Mouse (Mus musculus) bone marrow, adult 2 months (tissue): ENCODE results near the gene Dtx4. TPM values are rescaled to one million over a fixed set of nuclear protein-coding genes. Genes with fewer than 3 reads are reported as not detected.

ENCODE experiments used
- H3K27ac ChIP-seq: fragments of 200-500 bp; 2 replicates; pipeline ENCODE4 v1.5.1; 2012; ENCODE audit warnings: low read depth, mild to moderate bottlenecking, control low read depth, inconsistent platforms, low read length; ENCODE audit not compliant: control insufficient read depth, poor library complexity, insufficient read depth
- H3K4me1 ChIP-seq: fragments of 200-500 bp; 2 replicates; pipeline ENCODE4 v1.6.1; 2011; ENCODE audit warnings: low read length; ENCODE audit not compliant: control insufficient read depth, insufficient read depth
- H3K4me3 ChIP-seq: fragments of 200-500 bp; replicated peaks from 2 replicates; pipeline ENCODE3; 2011; ENCODE audit warnings: mild to moderate bottlenecking, low read depth, low read length, control low read depth; ENCODE audit not compliant: control insufficient read depth
- CTCF ChIP-seq: fragments of 200-500 bp; IDR thresholded peaks from 2 replicates; pipeline ENCODE4 v1.5.1; 2011; ENCODE audit warnings: low read length, control low read depth; ENCODE audit not compliant: control insufficient read depth, insufficient read depth
- POLR2A ChIP-seq: fragments of 200-500 bp; IDR thresholded peaks from 2 replicates; pipeline ENCODE4 v1.6.1; 2011; ENCODE audit warnings: low read depth, mild to moderate bottlenecking, control low read depth, low read length, borderline replicate concordance; ENCODE audit not compliant: control insufficient read depth
- WGBS: fragments of 180-500 bp; shearing (Covaris S2); methylation state at CpG from one replicate; pipeline ENCODE4 v1.1.7; 2018; 5-methylcytosine and 5-hydroxymethylcytosine counted together
- polyA plus RNA-seq: library from polyadenylated mRNA; stranded (reverse); fragments of >200 nt; gene quantifications from 2 replicates; pipeline ENCODE4 v1.2.4, GENCODE M21; 2011; ENCODE audit warnings: low replicate concordance; ENCODE audit not compliant: missing spikeins, insufficient read depth, insufficient read length

Gene Dtx4
- polyA plus RNA-seq, 1 experiment, result 6.7 TPM

DNA sequence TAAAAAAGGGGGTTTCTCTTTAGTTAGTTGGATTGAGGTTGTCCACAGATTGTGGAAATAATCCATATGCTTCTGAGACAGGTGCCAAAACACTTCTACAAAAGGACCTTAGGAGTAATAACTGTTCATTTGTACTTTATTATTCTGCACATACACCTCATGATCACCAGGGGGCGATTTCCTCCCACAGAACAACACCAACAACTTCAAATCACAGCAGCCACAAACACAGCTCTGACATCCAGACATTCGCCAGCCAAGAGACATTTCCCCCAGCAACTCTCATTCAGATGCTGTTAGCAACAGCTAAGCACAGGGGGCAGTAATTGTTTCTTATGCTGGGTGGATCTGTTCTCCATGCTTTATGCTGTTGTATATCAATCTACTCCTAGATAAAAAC, 68.2 kb downstream of the Dtx4 start:
- peak; percentile 46 for TF ChIP-seq CTCF
- no peak for TF ChIP-seq POLR2A
- WGBS, result 3% methylated on average over 2 of the region's 2 CpGs
- H3K4me1 ChIP-seq, result peaks cover 6% of the 10 kb centered on the region
- H3K4me3 ChIP-seq, result no peak overlapping the region
- H3K27ac ChIP-seq, result no peak overlapping the region

DNA sequence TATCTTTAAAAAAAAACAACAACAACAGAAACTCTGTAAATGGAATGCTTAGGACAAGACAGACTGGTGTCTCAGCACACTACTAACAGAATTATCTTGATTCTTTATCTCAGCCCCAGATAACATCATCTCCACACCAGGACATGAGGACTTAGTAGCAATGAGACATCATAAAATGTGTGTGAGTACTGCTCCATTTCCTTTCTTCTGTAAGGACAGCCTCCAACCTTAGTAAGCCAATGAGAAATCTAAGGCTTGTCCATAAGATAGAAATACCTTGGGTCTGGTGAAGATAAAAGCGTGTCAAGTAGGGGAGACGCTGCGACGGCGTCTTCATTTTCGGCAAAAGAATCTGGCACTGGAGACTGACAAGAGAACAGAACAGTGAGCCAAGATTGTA, 73.6 kb downstream of the Dtx4 start, which contains the start of gene Pfpl:
Gene Pfpl (plus strand): TSS at position 301 of the 400 bp plus-strand sequence.
- no peak for TF ChIP-seq CTCF
- no peak for TF ChIP-seq POLR2A
- Histone ChIP-seq H3K4me1 (no peaks in the 10 kb centered on the region; the same call in 1 of the 2 replicates), H3K4me3 (no peak within 1 kb of the TSS), H3K27ac (no peak within 1 kb of the TSS)
- WGBS, result 91% methylated on average over 6 of the region's 6 CpGs

DNA sequence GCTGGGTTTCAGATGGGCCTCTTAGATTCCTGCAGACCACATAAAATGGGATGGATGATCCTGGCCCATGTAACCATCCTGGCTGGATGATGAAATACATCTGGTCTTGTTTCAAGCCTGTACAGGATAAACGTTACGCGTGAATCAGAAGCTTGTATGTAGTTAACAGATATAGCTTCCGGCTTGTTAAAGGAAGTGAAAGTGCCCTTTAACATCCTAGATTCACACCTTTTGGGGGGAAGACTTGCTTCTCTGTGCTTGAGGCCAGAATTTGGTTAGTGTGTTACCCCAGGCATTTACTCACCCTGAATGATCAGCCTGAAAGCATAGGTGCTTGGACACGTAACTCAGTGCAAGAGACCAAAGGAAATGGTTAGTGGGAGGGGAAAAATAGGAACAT, 74.2 kb downstream of the Dtx4 start:
- H3K4me3 ChIP-seq, result no peak overlapping the region
- 33% methylated on average over 5 of the region's 5 CpGs for WGBS
- H3K4me1 ChIP-seq, result no peaks in the 10 kb centered on the region; the same call in 1 of the 2 replicates
- H3K27ac ChIP-seq, result no peak overlapping the region
- TF ChIP-seq CTCF, result no peak
- no peak for TF ChIP-seq POLR2A

DNA sequence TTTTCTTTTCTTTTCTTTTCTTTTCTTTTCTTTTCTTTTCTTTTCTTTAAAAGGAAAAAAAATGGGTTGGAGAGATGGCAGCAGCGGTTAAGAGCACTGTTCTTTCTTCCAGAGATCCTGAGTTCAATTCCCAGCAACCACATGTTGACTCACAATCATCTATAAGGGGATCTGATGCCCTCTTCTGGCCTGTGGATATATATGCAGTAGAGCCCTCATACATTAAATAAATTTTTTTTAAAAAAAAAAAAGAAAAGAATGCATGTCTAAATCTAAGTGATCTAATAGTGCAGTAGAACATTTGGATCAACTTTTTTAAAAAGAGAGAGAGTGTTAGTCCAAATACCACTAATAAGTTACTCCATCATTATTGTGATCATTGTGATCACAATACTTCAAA, 79.6 kb downstream of the Dtx4 start:
- Histone ChIP-seq H3K27ac (no peak overlapping the region), H3K4me1 (no peaks in the 10 kb centered on the region; the same call in 1 of the 2 replicates), H3K4me3 (no peak overlapping the region)
- TF ChIP-seq CTCF, result no peak
- TF ChIP-seq POLR2A, result no peak
- 71% methylated on average over 1 of the region's 1 CpGs for WGBS

DNA sequence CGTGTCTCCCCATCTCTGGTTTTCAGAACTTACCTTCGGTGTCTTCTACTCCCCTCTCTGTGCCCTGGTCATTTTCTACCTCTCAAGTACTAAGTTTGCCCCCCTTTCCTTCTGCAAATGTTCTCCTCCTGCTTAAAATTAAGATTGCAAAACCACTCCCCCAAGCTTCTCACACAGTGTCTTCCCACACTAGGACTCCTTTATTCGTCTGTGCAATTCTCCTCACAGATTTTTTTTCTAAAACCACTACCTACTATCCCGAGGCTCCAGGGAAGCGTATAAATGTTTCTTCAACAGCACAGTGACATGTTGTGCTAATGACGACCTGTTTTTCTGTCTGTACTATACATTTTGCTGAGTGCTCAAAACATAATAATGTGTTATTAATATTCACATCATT, 80.7 kb downstream of the Dtx4 start:
- 63% methylated on average over 6 of the region's 6 CpGs for WGBS

DNA sequence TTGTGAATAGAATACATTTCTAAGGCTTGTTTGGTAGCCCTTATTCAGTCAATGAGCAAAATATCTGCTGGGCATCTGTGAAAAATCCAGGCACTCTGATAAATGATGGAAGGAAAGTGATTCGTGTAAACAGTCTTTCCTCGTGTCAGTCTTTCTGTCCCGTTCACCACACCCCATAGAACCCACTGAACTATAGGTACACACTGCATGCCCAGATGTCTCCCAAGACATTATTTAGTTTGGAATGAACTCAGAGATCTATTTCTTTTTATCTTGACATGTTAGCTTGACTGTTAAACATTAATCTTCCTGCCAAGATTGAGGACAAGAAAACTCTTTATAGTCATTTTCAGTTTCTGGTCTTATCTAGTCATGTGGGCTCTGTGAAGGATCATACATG, 82.9 kb downstream of the Dtx4 start:
- no peak for TF ChIP-seq CTCF
- TF ChIP-seq POLR2A, result no peak
- no peaks in the 10 kb centered on the region for H3K4me1 ChIP-seq
- H3K4me3 ChIP-seq, result no peak overlapping the region
- H3K27ac ChIP-seq, result no peak overlapping the region
- whole genome bisulfite sequencing, result 66% methylated on average over 3 of the region's 3 CpGs

More for the DNA sequence above, 80.7 kb downstream of the Dtx4 start:
- no peaks in the 10 kb centered on the region for H3K4me1 ChIP-seq
- no peak overlapping the region for H3K27ac ChIP-seq
- TF ChIP-seq CTCF (no peak), POLR2A (no peak)
- no peak overlapping the region for H3K4me3 ChIP-seq

DNA sequence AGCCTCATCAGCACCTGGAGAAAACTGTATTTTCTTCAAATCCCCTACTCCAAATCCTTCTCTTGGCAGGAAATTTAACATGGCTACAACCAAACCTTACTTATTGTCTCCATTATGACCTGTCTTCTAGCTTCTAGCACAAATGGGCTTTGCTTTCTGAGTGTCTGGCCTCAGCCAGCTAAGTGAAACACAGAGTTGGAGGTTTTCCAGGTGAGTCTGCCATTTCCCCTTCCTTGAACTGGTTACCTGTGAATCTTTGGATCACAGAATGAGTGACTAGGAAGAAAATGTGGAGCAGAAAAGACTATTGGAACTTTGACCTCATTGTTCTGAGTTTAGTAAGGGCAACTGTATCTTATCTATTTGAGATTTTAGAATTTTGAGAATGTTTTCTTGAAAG, 83.9 kb downstream of the Dtx4 start, which contains the start of gene Olfr1441:
Gene Olfr1441 (plus strand): TSS at position 73 of the 400 bp plus-strand sequence.
- Histone ChIP-seq H3K4me1 (no peaks in the 10 kb centered on the region), H3K4me3 (no peak within 1 kb of the TSS), H3K27ac (no peak within 1 kb of the TSS)
- TF ChIP-seq POLR2A (no peak), CTCF (no peak)

Other genes starting within 250 kb of the Dtx4 start
- not detected in 2 replicates for gene Olfr235, start 240.4 kb downstream of the Dtx4 start, polyA plus RNA-seq
- not detected in 2 replicates for gene Olfr1434, start 221.6 kb downstream of the Dtx4 start, polyA plus RNA-seq
- gene Olfr1436, start 202.3 kb downstream of the Dtx4 start, polyA plus RNA-seq, result not detected in 2 replicates
- not detected in 2 replicates for gene Olfr1437, start 176.4 kb downstream of the Dtx4 start, polyA plus RNA-seq
- not detected in 2 replicates for gene Olfr1438-ps1, start 165.5 kb downstream of the Dtx4 start, polyA plus RNA-seq
- gene Olfr1440, start 114.2 kb downstream of the Dtx4 start, polyA plus RNA-seq, result 0.70 and 1.5 TPM in 2 replicates
- gene Olfr1441, start 84.0 kb downstream of the Dtx4 start, polyA plus RNA-seq, result not detected in 2 replicates
- not detected in 2 replicates for gene Pfpl, start 73.5 kb downstream of the Dtx4 start, polyA plus RNA-seq
- gene Mpeg1, start 40.7 kb downstream of the Dtx4 start, polyA plus RNA-seq, result 20.5 and 54.7 TPM in 2 replicates
- gene Fam111a, start 44.3 kb upstream of the Dtx4 start, polyA plus RNA-seq, result 42.1 and 61.9 TPM in 2 replicates
- 1.3 TPM in 1 of 2 replicates, not detected in the other for gene Gm4952, start 98.5 kb upstream of the Dtx4 start, polyA plus RNA-seq
- gene Glyat, start 131.9 kb upstream of the Dtx4 start, polyA plus RNA-seq, result 0.45 and 2.5 TPM in 2 replicates
- gene Olfr1442, start 169.0 kb upstream of the Dtx4 start, polyA plus RNA-seq, result not detected in 2 replicates
- not detected in 2 replicates for gene Olfr1443, start 176.7 kb upstream of the Dtx4 start, polyA plus RNA-seq
- 9.3 TPM in 1 of 2 replicates, not detected in the other for gene Keg1, start 194.3 kb upstream of the Dtx4 start, polyA plus RNA-seq